Mouse (Mus musculus) heart, embryonic 10.5 days (tissue): ENCODE results near the gene Secisbp2l. TPM values are rescaled to one million over a fixed set of nuclear protein-coding genes. Genes with fewer than 3 reads are reported as not detected.

ENCODE experiments used
- DNase-seq: peaks from one replicate; pipeline ENCODE4 v3.0.0-alpha.2; 2017; ENCODE audit warnings: low spot score
- H3K27ac ChIP-seq: fragments of 300-500 bp; sonication (generic); 2 replicates; pipeline ENCODE4 v1.5.1; 2016; ENCODE audit warnings: mild to moderate bottlenecking
- H3K27me3 ChIP-seq: fragments of 300-500 bp; sonication (generic); 2 replicates; pipeline ENCODE4 v1.6.1; 2016; ENCODE audit warnings: mild to moderate bottlenecking; ENCODE audit not compliant: poor library complexity, insufficient read depth, severe bottlenecking
- H3K36me3 ChIP-seq: fragments of 300-500 bp; sonication (generic); 2 replicates; pipeline ENCODE4 v1.6.1; 2016; ENCODE audit warnings: mild to moderate bottlenecking, moderate library complexity
- H3K4me1 ChIP-seq: fragments of 300-500 bp; sonication (generic); 2 replicates; pipeline ENCODE4 v1.6.1; 2016; ENCODE audit warnings: mild to moderate bottlenecking
- H3K4me3 ChIP-seq: fragments of 300-500 bp; sonication (generic); 2 replicates; pipeline ENCODE4 v1.5.1; 2016; ENCODE audit warnings: mild to moderate bottlenecking, moderate library complexity
- H3K9me3 ChIP-seq: fragments of 300-500 bp; sonication (generic); 2 replicates; pipeline ENCODE4 v1.6.1; 2016; ENCODE audit warnings: mild to moderate bottlenecking, moderate library complexity
- WGBS: fragments of 180-500 bp; shearing (Covaris S2); methylation state at CpG from one replicate; pipeline ENCODE4 v1.1.7; 2016; 5-methylcytosine and 5-hydroxymethylcytosine counted together
- polyA plus RNA-seq: library from polyadenylated mRNA; unstranded; fragments of >200 nt; fragmentation: Nextera tagmentation; extraction: Ambion mirVana; gene quantifications from 2 replicates; pipeline ENCODE4 v1.2.1, GENCODE M21; 2016

Secisbp2l gene
- polyA plus RNA-seq, 1 experiment from 2014 or later, result 15.0 TPM

- WGBS, result 64% methylated on average over 2 of the region's 2 CpGs
- no peaks in the 10 kb centered on the region for H3K27me3 ChIP-seq
- peaks cover 14% of the 10 kb centered on the region for H3K4me1 ChIP-seq
- H3K36me3 ChIP-seq, result no peaks in the 10 kb centered on the region
- no peaks in the 10 kb centered on the region for H3K9me3 ChIP-seq
- DNase-seq, result no peak
- no peak overlapping the region for H3K4me3 ChIP-seq
- no peak overlapping the region for H3K27ac ChIP-seq
These were observed 1.7 kb downstream of the Secisbp2l start for GRCm38 (mm10) chr2:125781006-125781405.

- 90% methylated on average over 12 of the region's 12 CpGs for WGBS
- Histone ChIP-seq H3K36me3 (peaks cover 16% of the 10 kb centered on the region), H3K27me3 (no peaks in the 10 kb centered on the region), H3K4me1 (peaks cover 16% of the 10 kb centered on the region), H3K4me3 (no peak overlapping the region), H3K27ac (no peak overlapping the region), H3K9me3 (no peaks in the 10 kb centered on the region)
- DNase-seq, result no peak
These were observed 4.3 kb downstream of the Secisbp2l start for GRCm38 (mm10) chr2:125778380-125778779.

GRCm38 (mm10) chr2:125777018-125777417 is 5.7 kb downstream of the Secisbp2l start:
- Histone ChIP-seq H3K4me3 (no peak overlapping the region), H3K27me3 (no peaks in the 10 kb centered on the region), H3K4me1 (peaks cover 12% of the 10 kb centered on the region), H3K9me3 (no peaks in the 10 kb centered on the region), H3K27ac (no peak overlapping the region), H3K36me3 (peaks cover 24% of the 10 kb centered on the region)
- no peak for DNase-seq
- 91% methylated on average over 3 of the region's 3 CpGs for WGBS

GRCm38 (mm10) chr2:125775661-125776060 is 7.0 kb downstream of the Secisbp2l start:
- 50% methylated on average over 7 of the region's 7 CpGs for WGBS

GRCm38 (mm10) chr2:125774846-125775245 is 7.8 kb downstream of the Secisbp2l start:
- Histone ChIP-seq H3K4me3 (no peak overlapping the region), H3K4me1 (0 out of 2 replicates have a peak, but pooled peaks cover 4% of the 10 kb centered on the region), H3K27me3 (no peaks in the 10 kb centered on the region), H3K9me3 (no peaks in the 10 kb centered on the region), H3K36me3 (peaks cover 42% of the 10 kb centered on the region), H3K27ac (no peak overlapping the region)
- WGBS, result 62% methylated on average over 4 of the region's 4 CpGs
- no peak for DNase-seq

More at GRCm38 (mm10) chr2:125775661-125776060, 7.0 kb downstream of the Secisbp2l start:
- Histone ChIP-seq H3K27ac (no peak overlapping the region), H3K4me3 (0 out of 2 replicates have a peak overlapping the region, but pooled peaks have one; percentile 4), H3K27me3 (no peaks in the 10 kb centered on the region), H3K4me1 (0 out of 2 replicates have a peak, but pooled peaks cover 4% of the 10 kb centered on the region), H3K9me3 (no peaks in the 10 kb centered on the region), H3K36me3 (peaks cover 34% of the 10 kb centered on the region)
- DNase-seq, result no peak

DNA sequence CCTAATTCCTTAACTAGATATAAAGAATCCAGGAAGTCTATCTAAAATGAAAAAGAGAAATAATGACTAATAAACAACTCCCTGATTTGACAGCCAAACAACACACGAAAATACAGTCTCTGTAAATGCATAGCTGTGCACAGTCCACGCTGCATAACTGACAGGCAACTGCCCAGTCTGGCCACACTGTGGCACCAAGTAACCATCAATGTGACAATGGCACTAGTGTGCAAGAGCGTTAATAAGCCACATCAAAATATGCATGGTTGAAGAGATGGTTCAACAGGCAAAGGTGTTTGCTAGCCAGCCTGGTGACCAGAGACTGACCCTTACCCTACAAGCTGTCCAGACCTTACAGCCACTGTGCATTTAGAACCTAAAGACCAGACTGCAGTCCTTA is 17.6 kb downstream of the Secisbp2l start:
- no peak for DNase-seq
- Histone ChIP-seq H3K4me3 (no peak overlapping the region), H3K9me3 (no peaks in the 10 kb centered on the region), H3K27ac (no peak overlapping the region), H3K4me1 (no peaks in the 10 kb centered on the region), H3K27me3 (no peaks in the 10 kb centered on the region), H3K36me3 (peaks cover 85% of the 10 kb centered on the region)
- 89% methylated on average over 3 of the region's 3 CpGs for WGBS

DNA sequence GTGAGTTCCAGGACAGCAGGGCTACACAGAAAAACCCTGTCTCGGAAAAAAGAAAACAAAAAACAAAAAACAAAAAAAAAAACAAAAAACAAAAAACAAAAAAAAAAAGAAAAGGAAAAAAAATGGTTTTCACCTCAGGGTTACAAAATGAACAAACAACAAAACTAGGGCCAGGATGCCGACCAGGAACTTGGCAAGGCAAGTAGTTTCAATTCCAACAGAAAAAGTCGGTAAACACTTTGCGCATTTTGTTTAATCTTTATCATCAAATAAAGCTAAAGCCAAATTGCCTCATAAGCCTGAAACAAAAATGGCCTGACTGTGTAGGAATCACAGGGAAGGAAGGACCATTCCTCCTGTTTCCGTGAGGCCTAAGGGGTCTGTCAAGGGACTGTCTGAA is 18.1 kb downstream of the Secisbp2l start:
- no peak overlapping the region for H3K4me3 ChIP-seq
- no peaks in the 10 kb centered on the region for H3K27me3 ChIP-seq
- peaks cover 84% of the 10 kb centered on the region for H3K36me3 ChIP-seq
- H3K9me3 ChIP-seq, result no peaks in the 10 kb centered on the region
- H3K27ac ChIP-seq, result no peak overlapping the region
- 94% methylated on average over 5 of the region's 5 CpGs for WGBS
- no peaks in the 10 kb centered on the region for H3K4me1 ChIP-seq
- DNase-seq, result no peak

- Histone ChIP-seq H3K36me3 (peaks cover 91% of the 10 kb centered on the region), H3K4me3 (no peak overlapping the region), H3K4me1 (no peaks in the 10 kb centered on the region), H3K27ac (no peak overlapping the region), H3K9me3 (no peaks in the 10 kb centered on the region), H3K27me3 (no peaks in the 10 kb centered on the region)
- DNase-seq, result no peak
- WGBS, result 92% methylated on average over 2 of the region's 2 CpGs
These were observed 33.3 kb downstream of the Secisbp2l start for GRCm38 (mm10) chr2:125749330-125749729.

GRCm38 (mm10) chr2:125739338-125739737 is 43.3 kb downstream of the Secisbp2l start:
- no peak overlapping the region for H3K27ac ChIP-seq
- 80% methylated on average over 6 of the region's 6 CpGs for WGBS
- H3K4me3 ChIP-seq, result no peak overlapping the region
- 0 out of 2 replicates have a peak, but pooled peaks cover 5% of the 10 kb centered on the region for H3K27me3 ChIP-seq
- no peak for DNase-seq
- peaks cover 52% of the 10 kb centered on the region for H3K36me3 ChIP-seq
- H3K9me3 ChIP-seq, result no peaks in the 10 kb centered on the region
- no peaks in the 10 kb centered on the region for H3K4me1 ChIP-seq

DNA sequence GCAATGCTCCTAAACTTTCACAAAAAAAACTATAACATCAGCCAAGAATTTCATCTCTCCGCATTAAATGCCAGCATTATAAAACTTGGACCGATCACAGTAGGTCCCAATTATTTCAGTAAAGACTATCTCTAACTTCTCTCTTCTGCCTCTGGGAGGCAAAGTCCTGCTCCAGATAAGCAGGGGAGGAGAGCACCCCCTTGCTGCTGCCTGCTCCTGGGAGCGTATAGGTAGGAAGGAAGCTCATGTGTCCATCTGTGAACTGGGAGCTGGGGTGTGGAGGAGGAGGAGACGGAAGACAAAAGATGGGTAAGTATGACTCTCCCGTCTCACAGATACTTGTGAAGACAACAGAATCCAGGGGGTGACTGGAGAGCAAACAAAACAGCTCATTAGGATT is 44.0 kb downstream of the Secisbp2l start:
- Histone ChIP-seq H3K27ac (no peak overlapping the region), H3K9me3 (no peaks in the 10 kb centered on the region), H3K4me1 (no peaks in the 10 kb centered on the region), H3K4me3 (no peak overlapping the region), H3K27me3 (0 out of 2 replicates have a peak, but pooled peaks cover 5% of the 10 kb centered on the region), H3K36me3 (peaks cover 46% of the 10 kb centered on the region)
- 69% methylated on average over 5 of the region's 5 CpGs for WGBS
- DNase-seq, result no peak

- Histone ChIP-seq H3K4me1 (peaks cover 8% of the 10 kb centered on the region), H3K9me3 (no peaks in the 10 kb centered on the region), H3K27me3 (peaks cover 13% of the 10 kb centered on the region; the same call in 1 of the 2 replicates), H3K4me3 (no peak overlapping the region), H3K27ac (no peak overlapping the region), H3K36me3 (peaks cover 22% of the 10 kb centered on the region)
- DNase-seq, result no peak
These were observed 46.7 kb downstream of the Secisbp2l start for GRCm38 (mm10) chr2:125736025-125736343.

DNA sequence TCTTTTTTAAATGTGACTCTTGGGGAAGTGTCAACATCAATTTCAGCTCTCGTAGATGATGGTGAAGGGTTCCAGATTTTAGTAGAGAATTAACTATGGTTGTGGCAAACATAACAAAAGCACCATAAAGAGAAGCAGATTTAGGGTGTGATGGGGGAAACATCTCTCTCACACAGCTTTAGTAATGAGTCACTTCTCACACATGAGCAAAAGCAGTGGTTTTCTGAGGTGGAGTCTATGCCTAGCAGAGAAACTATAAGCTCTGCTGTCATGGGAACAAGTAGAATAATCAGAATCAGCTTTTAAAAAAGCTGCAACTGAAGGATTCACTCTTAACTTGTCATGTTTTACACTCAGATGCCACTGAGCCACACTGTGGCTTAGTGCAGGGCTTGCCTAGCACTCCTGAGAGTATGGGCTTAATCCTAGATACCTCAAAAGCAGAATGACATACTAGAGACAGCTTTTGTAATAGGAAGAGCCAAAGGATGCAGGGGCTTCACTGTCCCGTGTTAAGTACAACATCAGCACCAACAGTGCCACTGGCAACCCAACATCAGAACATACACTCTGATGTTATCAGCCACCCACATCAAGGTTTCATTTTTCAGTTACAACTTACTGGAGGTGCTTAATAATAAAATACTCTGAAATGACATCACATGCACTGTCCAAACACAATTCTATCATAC is 47.2 kb downstream of the Secisbp2l start:
- Histone ChIP-seq H3K4me3 (no peak overlapping the region), H3K9me3 (no peaks in the 10 kb centered on the region), H3K36me3 (peaks cover 18% of the 10 kb centered on the region), H3K27me3 (peaks cover 17% of the 10 kb centered on the region; the same call in 1 of the 2 replicates), H3K27ac (no peak overlapping the region), H3K4me1 (peaks cover 11% of the 10 kb centered on the region)
- no peak for DNase-seq
- WGBS, result 74% methylated on average over 2 of the region's 2 CpGs

DNA sequence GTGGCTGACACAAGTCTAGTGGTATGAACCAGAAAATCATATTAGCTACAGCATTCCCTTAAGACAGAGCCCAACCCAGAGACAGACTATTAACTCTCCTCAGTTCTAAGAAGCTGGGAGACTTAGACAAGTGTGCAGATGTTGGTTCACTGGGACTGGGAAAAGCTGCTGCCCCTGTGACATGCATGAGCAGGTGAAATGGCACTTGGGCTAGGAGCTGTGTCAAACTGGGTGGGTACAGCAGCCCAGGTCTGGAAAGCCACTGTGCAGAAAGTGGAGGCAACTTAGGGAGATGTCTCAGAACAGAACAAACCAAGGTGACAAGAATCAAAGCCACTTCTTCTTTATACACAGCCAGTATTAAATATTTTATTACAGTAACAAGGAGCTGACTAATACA is 47.9 kb downstream of the Secisbp2l start:
- peaks cover 17% of the 10 kb centered on the region for H3K27me3 ChIP-seq
- no peak overlapping the region for H3K4me3 ChIP-seq
- H3K36me3 ChIP-seq, result peaks cover 10% of the 10 kb centered on the region
- peaks cover 11% of the 10 kb centered on the region for H3K4me1 ChIP-seq
- DNase-seq, result no peak
- H3K9me3 ChIP-seq, result no peaks in the 10 kb centered on the region
- H3K27ac ChIP-seq, result no peak overlapping the region
